18 mouse cellular contexts compared by ENCODE assay signal in genomic region chr17:64752126-64753019, GRCm38 (mm10).
DNase-seq lines count a peak whose midpoint lies in the region; ATAC-seq and TF ChIP-seq lines count a peak whose summit lies in the region.
"Had no signal": no experiment of that assay in that cellular context is flagged by ENCODE, and none has a peak within 500 bp of the region (broad histone marks: within the 10 kb centered on the region; RNA-seq: fewer than 3 reads in every experiment).

No protein-coding gene starts in this region.

- no peak for TF ChIP-seq CTCF in stomach, postnatal 0 days (IDR thresholded peaks at IDR 0.05; ENCODE audit: low read depth)

- TF ChIP-seq EP300 in stomach, postnatal 0 days (optimal IDR thresholded peaks at IDR 0.05) = no peak

- no peak for ATAC-seq in stomach, postnatal 0 days (ENCODE audit: low FRiP score, low TSS enrichment)
- ATAC-seq: forebrain, embryonic 16.5 days had no signal

- H3K36me3 ChIP-seq in stomach, postnatal 0 days (ENCODE audit: control insufficient read depth, insufficient read depth, low read length) = no peaks in the 10 kb centered on the region

- H3K4me2 ChIP-seq in stomach, postnatal 0 days (replicated peaks; ENCODE audit: low read depth) = no peak overlapping the region
- H3K4me2 ChIP-seq: hindbrain, embryonic 13.5 days; kidney, embryonic 15.5 days; liver, embryonic 15.5 days had no signal

- intact Hi-C loops in heart, postnatal 10 days (cut with DNase I) = no loop called here

- H3K9ac ChIP-seq in stomach, postnatal 0 days (ENCODE audit: low read length) = no peak overlapping the region
- H3K9ac ChIP-seq: hindbrain, embryonic 13.5 days; kidney, embryonic 15.5 days; liver, embryonic 15.5 days had no signal

- 85% methylated on average over 13 of the region's 13 CpGs for WGBS in stomach, postnatal 0 days

- DNase-seq in heart, adult 11 months = peak; percentile 98
- no peak for DNase-seq in heart, postnatal 10 days
- DNase-seq in kidney, postnatal 14 days = peak; percentile 26
- no peak for DNase-seq in kidney, postnatal 4 days
- DNase-seq in brain, adult 2 months (ENCODE audit: low read depth, low spot score) = peak; percentile 52
- peak; percentile 63 for DNase-seq in gastrocnemius, postnatal 25 days
- DNase-seq in stomach, postnatal 0 days (ENCODE audit: low spot score) = no peak
- DNase-seq: adrenal gland, adult 8-10 months; cerebellum, adult 11-12 months; cerebellum, postnatal 25 days; embryo, embryonic 11 days; spleen, adult 18-20 months; thymus, postnatal 14 days had no signal

- H3K4me1 ChIP-seq in stomach, postnatal 0 days (replicated peaks; ENCODE audit: control insufficient read depth, insufficient read depth) = no peaks in the 10 kb centered on the region; the same call in 1 of the 2 replicates

- no peaks in the 10 kb centered on the region for H3K9me3 ChIP-seq in stomach, postnatal 0 days (ENCODE audit: control insufficient read depth, low read length)
- H3K9me3 ChIP-seq: hindbrain, embryonic 13.5 days; kidney, embryonic 15.5 days; liver, embryonic 15.5 days; midbrain, embryonic 10.5 days had no signal

- H3K4me3 ChIP-seq in stomach, postnatal 0 days (ENCODE audit: low read depth, low read length) = no peak overlapping the region
- H3K4me3 ChIP-seq: hindbrain, embryonic 13.5 days; kidney, embryonic 15.5 days; liver, embryonic 15.5 days; midbrain, embryonic 10.5 days had no signal

- H3K27me3 ChIP-seq in stomach, postnatal 0 days (ENCODE audit: control insufficient read depth, insufficient read depth, low read length) = no peaks in the 10 kb centered on the region
- H3K27me3 ChIP-seq: hindbrain, embryonic 13.5 days; kidney, embryonic 15.5 days; liver, embryonic 15.5 days had no signal

- no peak overlapping the region for H3K27ac ChIP-seq in stomach, postnatal 0 days (replicated peaks)
- H3K27ac ChIP-seq: hindbrain, embryonic 13.5 days; kidney, embryonic 15.5 days; liver, embryonic 15.5 days; midbrain, embryonic 10.5 days had no signal

Comparison
In these comparisons a context has a peak if more than half of its experiments do, and no peak if none do; other contexts are left out.
1. DNase-seq: peak in heart, adult 11 months (single experiment), kidney, postnatal 14 days (single experiment), brain, adult 2 months (single experiment) and gastrocnemius, postnatal 25 days (single experiment); none in heart, postnatal 10 days (0 of 2), kidney, postnatal 4 days (0 of 2) and stomach, postnatal 0 days (single experiment).